Mouse (Mus musculus) myocyte (in vitro differentiated cells): ENCODE measurements around the gene Gnl2.

Experiments
- MAX ChIP-seq: IDR thresholded peaks from one replicate; pipeline ENCODE4 v1.6.1; 2011; ENCODE audit warnings: low read depth, mild to moderate bottlenecking, control low read depth
- MYOG ChIP-seq, 3 experiments: IDR thresholded peaks; one replicate each; pipeline ENCODE4 v1.6.1; 2011; ENCODE audit warnings: control low read depth in 2 of 3, low read depth in 2 of 3, mild to moderate bottlenecking in 2 of 3; ENCODE audit not compliant: insufficient read length in 2 of 3, control insufficient read depth in 1 of 3, insufficient read depth in 1 of 3
- POLR2A ChIP-seq: IDR thresholded peaks from one replicate; pipeline ENCODE4 v1.6.1; 2011; ENCODE audit warnings: low read depth, mild to moderate bottlenecking, control low read depth, moderate library complexity; ENCODE audit not compliant: insufficient read length
- TCF12 ChIP-seq: IDR thresholded peaks from one replicate; pipeline ENCODE4 v1.6.1; 2011; ENCODE audit warnings: mild to moderate bottlenecking, control low read depth; ENCODE audit not compliant: poor library complexity, insufficient read depth, severe bottlenecking
- TCF3 ChIP-seq: IDR thresholded peaks from one replicate; pipeline ENCODE4 v1.6.1; 2011; ENCODE audit warnings: low read depth, control low read depth; ENCODE audit not compliant: insufficient read length

GRCm38 (mm10) chr4:125004886-125005285, 11.5 kb upstream of the Gnl2 start:
- TF ChIP-seq TCF3 (no peak), MAX (no peak), MYOG (IDR thresholded peaks at IDR 0.05; ENCODE audit: control insufficient read depth in 1 of 3, insufficient read depth in 1 of 3, insufficient read length in 2 of 3, low read depth in 2 of 3) (no peak), TCF12 (no peak), POLR2A (no peak)
